Mouse (Mus musculus) hindbrain, embryonic 14.5 days (tissue): ENCODE data around the gene Clca3a1. TPM values are rescaled to one million over a fixed set of nuclear protein-coding genes. Genes with fewer than 3 reads are reported as not detected.

Source experiments
- ATAC-seq: fragments of 200-750 bp; cut with Nextera tagmentation; 2 replicates; pipeline ENCODE4 v1.8.0; 2017; ENCODE audit warnings: moderate number of reproducible peaks, mild to moderate bottlenecking, moderate TSS enrichment, moderate library complexity; ENCODE audit not compliant: low FRiP score
- DNase-seq: peaks from one replicate; pipeline ENCODE4 v3.0.0-alpha.2; 2015; ENCODE audit warnings: low spot score
- H3K27ac ChIP-seq: fragments of 300-500 bp; sonication (generic); 2 replicates; pipeline ENCODE4 v1.5.1; 2014; ENCODE audit warnings: mild to moderate bottlenecking, moderate library complexity
- H3K27me3 ChIP-seq: fragments of 300-500 bp; sonication (generic); 2 replicates; pipeline ENCODE4 v1.6.1; 2014; ENCODE audit warnings: mild to moderate bottlenecking, low read length, mixed read lengths; ENCODE audit not compliant: control insufficient read depth, insufficient read depth
- H3K36me3 ChIP-seq: fragments of 300-500 bp; sonication (generic); replicated peaks from 2 replicates; pipeline ENCODE4 v1.6.1; 2014; ENCODE audit not compliant: control insufficient read depth, insufficient read depth
- H3K4me1 ChIP-seq: fragments of 300-500 bp; sonication (generic); replicated peaks from 2 replicates; pipeline ENCODE4 v1.6.1; 2014; ENCODE audit warnings: antibody characterized with exemption, low read length, mixed read lengths; ENCODE audit not compliant: control insufficient read depth, insufficient read depth
- H3K4me2 ChIP-seq: fragments of 300-500 bp; sonication (generic); replicated peaks from 2 replicates; pipeline ENCODE4 v1.6.1; 2014; ENCODE audit warnings: mild to moderate bottlenecking, moderate library complexity
- H3K4me3 ChIP-seq: fragments of 300-500 bp; sonication (generic); replicated peaks from 2 replicates; pipeline ENCODE4 v1.5.1; 2014; ENCODE audit warnings: mild to moderate bottlenecking, low read length
- H3K9ac ChIP-seq: fragments of 300-500 bp; sonication (generic); 2 replicates; pipeline ENCODE4 v1.6.1; 2014
- H3K9me3 ChIP-seq: fragments of 300-500 bp; sonication (generic); 2 replicates; pipeline ENCODE4 v1.6.1; 2016; ENCODE audit warnings: low read length; ENCODE audit not compliant: control insufficient read depth
- WGBS: fragments of 180-500 bp; shearing (Covaris S2); extraction: QIAGEN DNeasy Blood & Tissue Kit; methylation state at CpG from one replicate; pipeline ENCODE4 v1.1.7; 2014; 5-methylcytosine and 5-hydroxymethylcytosine counted together
- polyA plus RNA-seq: library from polyadenylated mRNA; unstranded; fragments of >200 nt; fragmentation: Nextera tagmentation; extraction: Ambion mirVana; gene quantifications from 2 replicates; pipeline ENCODE4 v1.2.1, GENCODE M21; 2014

Gene Clca3a1
- polyA plus RNA-seq, 1 experiment from 2014 or later = 0.21 TPM

DNA sequence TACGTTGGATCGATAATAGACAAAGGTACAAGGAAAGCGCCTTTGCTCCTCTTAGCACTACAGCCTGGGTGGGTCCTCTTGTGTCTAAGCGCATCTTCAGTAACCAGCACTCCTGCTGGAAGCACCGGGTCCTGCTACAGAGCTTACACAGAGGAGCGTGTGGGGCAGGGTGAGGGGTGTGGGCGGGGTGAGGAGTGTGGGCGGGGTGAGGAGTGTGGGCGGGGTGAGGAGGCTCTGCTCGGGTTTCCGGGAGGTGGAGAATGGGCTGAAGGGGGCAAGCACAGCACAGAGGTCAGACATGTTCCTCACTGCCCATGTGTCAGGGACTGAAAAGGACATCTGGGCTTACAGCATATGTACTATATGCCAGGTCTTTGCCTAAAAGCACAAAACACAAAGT, 71.5 kb downstream of the Clca3a1 start:
- no peak overlapping the region for H3K4me3 ChIP-seq
- ATAC-seq (peak; percentile 46; the same call in 1 of the 2 replicates), DNase-seq (no peak)
- H3K4me1 ChIP-seq = no peaks in the 10 kb centered on the region
- H3K4me2 ChIP-seq = no peak overlapping the region
- no peak overlapping the region for H3K9ac ChIP-seq
- WGBS = 14% methylated on average over 11 of the region's 11 CpGs
- no peak overlapping the region for H3K27ac ChIP-seq
- H3K9me3 ChIP-seq = no peaks in the 10 kb centered on the region
- peaks cover 59% of the 10 kb centered on the region for H3K36me3 ChIP-seq
- no peaks in the 10 kb centered on the region for H3K27me3 ChIP-seq

DNA sequence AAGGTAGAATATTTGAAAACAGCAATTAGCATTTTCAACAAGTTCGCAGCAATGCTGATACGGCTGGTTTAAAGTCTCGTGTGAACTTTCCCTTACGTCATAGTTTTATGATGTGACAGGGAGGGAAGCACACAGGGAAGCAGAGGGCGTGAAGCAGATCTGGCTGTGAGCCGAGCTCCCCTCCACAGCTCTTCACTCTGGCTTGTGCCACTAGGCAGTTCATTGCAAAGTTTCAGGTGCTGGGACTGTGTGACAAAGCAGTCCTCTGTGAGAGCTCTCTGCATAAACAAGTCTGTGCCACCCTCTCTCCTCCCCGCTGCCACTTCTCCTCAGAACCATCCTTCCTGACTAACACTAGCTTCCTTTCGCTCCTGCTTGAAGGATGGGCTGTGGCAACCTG, 72.5 kb downstream of the Clca3a1 start:
- no peaks in the 10 kb centered on the region for H3K9me3 ChIP-seq
- peaks cover 49% of the 10 kb centered on the region for H3K36me3 ChIP-seq
- WGBS = 83% methylated on average over 8 of the region's 8 CpGs
- no peak overlapping the region for H3K9ac ChIP-seq
- H3K27ac ChIP-seq = no peak overlapping the region
- DNase-seq = no peak
- no peaks in the 10 kb centered on the region for H3K27me3 ChIP-seq
- ATAC-seq = no peak
- H3K4me3 ChIP-seq = no peak overlapping the region
- H3K4me1 ChIP-seq = no peaks in the 10 kb centered on the region
- no peak overlapping the region for H3K4me2 ChIP-seq

DNA sequence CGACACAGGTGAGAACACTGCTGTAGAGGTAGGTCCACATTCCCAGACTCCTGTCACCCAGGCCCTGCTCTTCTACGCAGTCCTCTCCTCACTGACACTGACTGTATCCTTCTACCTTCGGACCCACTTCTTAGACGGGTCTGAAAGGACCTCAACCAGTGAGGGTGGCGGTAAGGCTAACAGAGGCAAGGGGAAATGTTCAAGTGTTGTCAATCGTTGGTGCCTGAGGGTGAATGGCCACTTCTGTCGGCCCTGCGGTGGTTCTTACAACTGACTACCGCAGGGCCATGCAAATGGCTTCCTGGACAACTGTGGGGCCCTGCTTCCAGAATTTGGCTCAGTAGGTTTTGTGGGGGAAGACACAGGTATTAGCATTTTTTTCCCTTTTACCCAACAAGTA, 73.2 kb downstream of the Clca3a1 start:
- 93% methylated on average over 9 of the region's 9 CpGs for WGBS
- Histone ChIP-seq H3K4me1 (no peaks in the 10 kb centered on the region), H3K27me3 (no peaks in the 10 kb centered on the region), H3K9ac (no peak overlapping the region), H3K4me3 (no peak overlapping the region), H3K4me2 (no peak overlapping the region), H3K27ac (no peak overlapping the region), H3K9me3 (no peaks in the 10 kb centered on the region), H3K36me3 (peaks cover 42% of the 10 kb centered on the region)
- ATAC-seq (no peak), DNase-seq (no peak)

DNA sequence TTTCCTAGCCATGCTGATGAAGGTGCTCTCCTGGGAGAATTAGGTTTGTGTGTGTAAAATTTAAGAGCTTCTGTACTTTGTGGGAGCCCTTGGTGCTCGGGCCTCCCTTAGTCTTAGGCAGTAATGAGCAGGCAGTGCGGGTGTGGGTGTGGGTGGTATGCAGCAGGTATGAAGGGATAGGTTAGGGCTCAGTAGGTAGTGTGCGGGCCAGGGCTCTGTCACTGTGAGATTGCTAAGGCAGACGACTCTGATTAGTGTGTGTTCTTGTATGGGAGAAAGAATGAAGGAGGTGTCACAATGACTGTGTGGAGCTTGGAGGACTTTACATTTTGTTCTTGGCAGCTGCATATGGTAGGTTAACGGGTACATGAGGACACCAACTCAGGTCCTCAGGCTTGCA, 74.6 kb downstream of the Clca3a1 start:
- no peak overlapping the region for H3K4me3 ChIP-seq
- no peak overlapping the region for H3K4me2 ChIP-seq
- no peaks in the 10 kb centered on the region for H3K27me3 ChIP-seq
- no peaks in the 10 kb centered on the region for H3K4me1 ChIP-seq
- ATAC-seq (no peak), DNase-seq (no peak)
- H3K9ac ChIP-seq = no peak overlapping the region
- H3K27ac ChIP-seq = no peak overlapping the region
- peaks cover 36% of the 10 kb centered on the region for H3K36me3 ChIP-seq
- H3K9me3 ChIP-seq = no peaks in the 10 kb centered on the region
- 96% methylated on average over 5 of the region's 5 CpGs for WGBS

DNA sequence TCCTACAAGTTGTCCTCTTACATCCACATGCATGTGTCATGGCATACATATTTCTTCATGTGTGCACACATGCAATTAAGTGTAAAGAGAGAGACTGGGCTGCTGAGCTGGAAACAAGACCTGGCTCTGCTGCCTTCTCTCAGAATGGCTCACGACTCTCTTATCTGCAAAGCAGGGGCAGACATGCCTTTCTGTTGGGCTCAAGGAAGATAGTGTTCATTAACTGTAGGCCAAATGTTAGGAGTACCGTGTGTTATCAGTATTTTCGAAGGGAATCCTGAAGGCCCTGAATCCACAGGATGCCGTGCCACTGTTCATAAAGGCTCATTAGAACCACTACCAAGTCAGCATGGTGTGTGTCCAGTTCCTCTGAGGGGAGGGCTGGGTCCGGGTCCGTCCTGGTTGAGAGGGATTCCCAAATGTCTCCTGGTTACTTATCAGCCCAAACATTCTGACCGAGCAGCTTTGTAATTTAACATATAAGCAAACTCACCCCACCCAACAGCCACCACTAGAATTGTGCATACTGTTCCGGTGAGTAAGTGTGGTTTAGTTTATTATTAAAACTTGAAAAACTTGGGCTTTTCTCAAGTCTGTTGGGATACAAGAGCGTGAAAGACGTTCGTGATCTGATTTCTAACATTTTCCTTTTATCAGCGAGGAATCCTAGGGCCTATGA, 77.5 kb downstream of the Clca3a1 start:
- H3K27ac ChIP-seq = no peak overlapping the region
- ATAC-seq (no peak), DNase-seq (no peak)
- H3K36me3 ChIP-seq = peaks cover 13% of the 10 kb centered on the region
- no peak overlapping the region for H3K4me3 ChIP-seq
- no peaks in the 10 kb centered on the region for H3K9me3 ChIP-seq
- WGBS = 96% methylated on average over 12 of the region's 12 CpGs
- H3K4me1 ChIP-seq = no peaks in the 10 kb centered on the region
- H3K9ac ChIP-seq = no peak overlapping the region
- H3K4me2 ChIP-seq = no peak overlapping the region
- H3K27me3 ChIP-seq = no peaks in the 10 kb centered on the region

DNA sequence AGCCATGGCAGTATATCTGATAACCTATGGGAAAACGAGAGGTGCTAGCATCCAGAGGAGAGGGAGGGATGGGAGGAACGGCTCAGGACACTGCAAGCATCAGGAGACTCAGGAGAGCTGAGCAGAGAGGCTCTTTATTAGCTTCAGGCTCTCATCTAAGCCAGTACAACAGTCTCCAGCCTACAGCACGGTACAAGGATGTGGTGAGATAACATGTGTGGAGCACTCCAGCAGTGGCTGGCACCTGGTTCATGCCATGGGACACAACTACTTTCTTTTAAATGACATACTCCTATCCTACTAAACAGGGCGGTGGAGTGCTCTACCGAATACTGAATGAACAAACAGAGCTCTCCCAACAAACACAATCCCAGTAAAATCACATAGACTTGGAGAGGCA, 79.2 kb downstream of the Clca3a1 start:
- H3K9ac ChIP-seq = no peak overlapping the region
- H3K27ac ChIP-seq = no peak overlapping the region
- H3K4me3 ChIP-seq = no peak overlapping the region
- H3K4me2 ChIP-seq = no peak overlapping the region
- 86% methylated on average over 5 of the region's 5 CpGs for WGBS
- ATAC-seq (no peak), DNase-seq (no peak)
- no peaks in the 10 kb centered on the region for H3K4me1 ChIP-seq
- H3K9me3 ChIP-seq = no peaks in the 10 kb centered on the region
- H3K27me3 ChIP-seq = no peaks in the 10 kb centered on the region
- H3K36me3 ChIP-seq = peaks cover 4% of the 10 kb centered on the region; the same call in 1 of the 2 replicates

DNA sequence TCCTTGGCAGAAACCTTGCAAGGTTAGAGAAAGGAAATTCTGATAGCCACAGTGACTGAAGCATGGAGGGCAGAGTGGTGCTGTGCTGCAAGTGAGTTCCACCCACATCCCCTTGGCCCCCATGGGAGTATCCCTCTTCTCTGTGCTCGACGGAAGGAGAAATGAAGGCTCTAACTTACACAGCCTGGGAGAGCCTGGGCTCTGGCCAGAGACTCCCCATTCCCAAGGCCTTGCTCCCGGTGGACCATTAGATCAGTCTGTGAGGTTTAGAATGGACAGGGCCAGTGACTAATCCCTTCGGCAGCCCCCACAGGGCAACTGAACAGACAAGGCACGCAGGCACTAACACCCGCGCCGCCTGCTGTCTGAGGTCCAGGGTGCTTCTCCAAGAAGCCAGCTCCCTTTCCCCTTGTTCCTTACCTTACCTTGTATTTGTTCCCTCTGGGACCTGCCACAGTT, 81.0 kb downstream of the Clca3a1 start:
- ATAC-seq = no peak
- DNase-seq = no peak

More for the DNA sequence above, 81.0 kb downstream of the Clca3a1 start:
- no peak overlapping the region for H3K27ac ChIP-seq
- H3K9ac ChIP-seq = no peak overlapping the region
- 80% methylated on average over 8 of the region's 8 CpGs for WGBS
- no peaks in the 10 kb centered on the region for H3K4me1 ChIP-seq
- H3K27me3 ChIP-seq = no peaks in the 10 kb centered on the region
- no peaks in the 10 kb centered on the region for H3K9me3 ChIP-seq
- H3K36me3 ChIP-seq = peaks cover 2% of the 10 kb centered on the region; the same call in 1 of the 2 replicates
- H3K4me3 ChIP-seq = no peak overlapping the region
- no peak overlapping the region for H3K4me2 ChIP-seq

Other genes starting within 250 kb of the Clca3a1 start
- 15.2 and 17.0 TPM in 2 replicates for gene Hs2st1, start 190.8 kb downstream of the Clca3a1 start, polyA plus RNA-seq
- gene Selenof, start 190.7 kb downstream of the Clca3a1 start, polyA plus RNA-seq = 461 and 464 TPM in 2 replicates
- gene Sh3glb1, start 40.6 kb downstream of the Clca3a1 start, polyA plus RNA-seq = 134 and 138 TPM in 2 replicates
- gene Clca3a2, start 58.5 kb upstream of the Clca3a1 start, polyA plus RNA-seq = not detected in 2 replicates
- gene Clca3b, start 88.4 kb upstream of the Clca3a1 start, polyA plus RNA-seq = not detected in 2 replicates
- gene Clca4b, start 171.6 kb upstream of the Clca3a1 start, polyA plus RNA-seq = 0.10 TPM in 1 of 2 replicates, not detected in the other
- gene Clca4a, start 214.1 kb upstream of the Clca3a1 start, polyA plus RNA-seq = not detected in 2 replicates